Mouse (Mus musculus) heart, embryonic 15.5 days (tissue): ENCODE measurements around the gene Cwh43. TPM values are rescaled to one million over a fixed set of nuclear protein-coding genes. Genes with fewer than 3 reads are reported as not detected.
A peak's percentile ranks its signal among the peaks of the same experiment; 100 is the strongest.

Experiments used
- ATAC-seq: fragments of 200-750 bp; cut with Nextera tagmentation; replicated peaks from 2 replicates; pipeline ENCODE4 v1.8.0; 2017; ENCODE audit warnings: low read depth, moderate TSS enrichment; ENCODE audit not compliant: insufficient number of reproducible peaks, insufficient read depth, low FRiP score
- H3K27ac ChIP-seq: fragments of 300-500 bp; sonication (generic); 2 replicates; pipeline ENCODE4 v1.5.1; 2015; ENCODE audit warnings: mild to moderate bottlenecking, inconsistent platforms
- H3K27me3 ChIP-seq: fragments of 300-500 bp; sonication (generic); 2 replicates; pipeline ENCODE4 v1.6.1; 2015; ENCODE audit warnings: inconsistent platforms
- H3K36me3 ChIP-seq: fragments of 300-500 bp; sonication (generic); 2 replicates; pipeline ENCODE4 v1.6.1; 2015; ENCODE audit warnings: mild to moderate bottlenecking, inconsistent platforms
- H3K4me1 ChIP-seq: fragments of 300-500 bp; sonication (generic); replicated peaks from 2 replicates; pipeline ENCODE4 v1.6.1; 2015; ENCODE audit warnings: inconsistent platforms
- H3K4me2 ChIP-seq: fragments of 300-500 bp; sonication (generic); 2 replicates; pipeline ENCODE4 v1.6.1; 2015; ENCODE audit warnings: inconsistent platforms, mild to moderate bottlenecking, moderate library complexity
- H3K4me3 ChIP-seq: fragments of 300-500 bp; sonication (generic); 2 replicates; pipeline ENCODE4 v1.5.1; 2015; ENCODE audit warnings: mild to moderate bottlenecking, inconsistent platforms
- H3K9ac ChIP-seq: fragments of 300-500 bp; sonication (generic); 2 replicates; pipeline ENCODE4 v1.6.1; 2015; ENCODE audit warnings: mild to moderate bottlenecking, inconsistent platforms
- H3K9me3 ChIP-seq: fragments of 300-500 bp; sonication (generic); replicated peaks from 2 replicates; pipeline ENCODE4 v1.6.1; 2016; ENCODE audit warnings: inconsistent platforms
- WGBS: fragments of 180-500 bp; shearing (Covaris S2); methylation state at CpG from one replicate; pipeline ENCODE4 v1.1.7; 2015; ENCODE audit warnings: mixed read lengths; 5-methylcytosine and 5-hydroxymethylcytosine counted together
- polyA plus RNA-seq: library from polyadenylated mRNA; unstranded; fragments of >200 nt; fragmentation: Nextera tagmentation; extraction: Ambion mirVana; gene quantifications from 2 replicates; pipeline ENCODE4 v1.2.1, GENCODE M21; 2015

Cwh43 gene
- polyA plus RNA-seq, 1 experiment from 2014 or later, result not detected

DNA sequence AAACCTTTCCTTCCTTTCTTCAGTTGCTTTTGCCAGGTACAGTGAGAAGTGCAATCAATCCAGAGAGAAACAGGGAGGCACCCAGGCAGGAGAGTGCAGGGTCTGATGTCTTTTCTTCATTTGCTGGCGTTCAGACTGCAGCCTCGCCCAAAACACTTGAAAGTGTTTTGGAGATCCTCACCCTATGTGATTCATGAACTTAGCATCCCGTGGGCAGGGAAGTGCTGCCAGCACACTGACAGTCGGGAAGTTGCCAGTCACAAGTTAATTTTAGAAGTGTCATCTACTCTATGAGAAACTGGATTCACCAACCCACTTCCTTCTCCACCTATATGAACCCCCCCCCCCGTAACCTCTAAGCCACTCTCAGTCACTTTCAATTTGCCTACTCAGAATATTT, 4.5 kb upstream of the Cwh43 start:
- no peak for ATAC-seq
- Histone ChIP-seq H3K36me3 (no peaks in the 10 kb centered on the region), H3K9me3 (no peaks in the 10 kb centered on the region), H3K4me2 (no peak overlapping the region), H3K9ac (no peak overlapping the region), H3K4me1 (peaks cover 13% of the 10 kb centered on the region), H3K27ac (no peak overlapping the region), H3K4me3 (no peak overlapping the region), H3K27me3 (peaks cover 24% of the 10 kb centered on the region)
- 60% methylated on average over 5 of the region's 5 CpGs for WGBS

- WGBS, result 83% methylated on average over 4 of the region's 4 CpGs
These were observed 3.0 kb upstream of the Cwh43 start for GRCm38 (mm10) chr5:73402911-73403310.

GRCm38 (mm10) chr5:73403311-73404068, 2.4 kb upstream of the Cwh43 start:
- H3K36me3 ChIP-seq, result no peaks in the 10 kb centered on the region
- H3K9me3 ChIP-seq, result no peaks in the 10 kb centered on the region
- 85% methylated on average over 14 of the region's 14 CpGs for WGBS
- no peak overlapping the region for H3K4me3 ChIP-seq
- H3K4me1 ChIP-seq, result peaks cover 16% of the 10 kb centered on the region
- H3K9ac ChIP-seq, result no peak overlapping the region
- H3K4me2 ChIP-seq, result no peak overlapping the region
- H3K27me3 ChIP-seq, result peaks cover 40% of the 10 kb centered on the region
- no peak for ATAC-seq
- H3K27ac ChIP-seq, result no peak overlapping the region

More at GRCm38 (mm10) chr5:73402911-73403310, 3.0 kb upstream of the Cwh43 start:
- peaks cover 16% of the 10 kb centered on the region for H3K4me1 ChIP-seq
- no peak overlapping the region for H3K4me3 ChIP-seq
- peaks cover 36% of the 10 kb centered on the region for H3K27me3 ChIP-seq
- no peak for ATAC-seq
- no peak overlapping the region for H3K9ac ChIP-seq
- no peak overlapping the region for H3K4me2 ChIP-seq
- H3K36me3 ChIP-seq, result no peaks in the 10 kb centered on the region
- H3K9me3 ChIP-seq, result no peaks in the 10 kb centered on the region
- H3K27ac ChIP-seq, result no peak overlapping the region

DNA sequence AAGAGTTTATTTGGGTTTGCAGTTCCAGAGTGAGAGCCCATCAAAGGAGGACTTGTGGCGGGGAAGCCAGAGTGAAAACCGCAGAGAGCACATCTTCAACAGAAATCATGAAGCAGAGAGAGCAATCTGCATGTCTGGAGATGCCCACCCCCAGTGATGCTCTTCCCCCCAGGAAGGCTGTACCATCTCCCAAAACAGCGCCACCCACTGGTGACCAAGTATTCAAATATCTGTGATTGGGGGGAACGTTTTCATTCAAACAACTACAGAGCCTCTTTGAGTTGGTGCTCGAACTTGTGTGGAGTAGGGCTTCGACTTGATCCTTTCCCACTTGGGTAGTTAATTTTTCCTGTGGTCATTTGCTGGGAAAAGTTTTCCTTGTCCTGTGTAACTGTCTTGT, 1.1 kb upstream of the Cwh43 start:
- Histone ChIP-seq H3K27me3 (peaks cover 40% of the 10 kb centered on the region), H3K36me3 (no peaks in the 10 kb centered on the region), H3K27ac (no peak overlapping the region), H3K4me1 (peaks cover 16% of the 10 kb centered on the region), H3K4me3 (no peak overlapping the region), H3K9me3 (no peaks in the 10 kb centered on the region), H3K9ac (no peak overlapping the region), H3K4me2 (no peak overlapping the region)
- ATAC-seq, result no peak
- WGBS, result 71% methylated on average over 6 of the region's 6 CpGs

DNA sequence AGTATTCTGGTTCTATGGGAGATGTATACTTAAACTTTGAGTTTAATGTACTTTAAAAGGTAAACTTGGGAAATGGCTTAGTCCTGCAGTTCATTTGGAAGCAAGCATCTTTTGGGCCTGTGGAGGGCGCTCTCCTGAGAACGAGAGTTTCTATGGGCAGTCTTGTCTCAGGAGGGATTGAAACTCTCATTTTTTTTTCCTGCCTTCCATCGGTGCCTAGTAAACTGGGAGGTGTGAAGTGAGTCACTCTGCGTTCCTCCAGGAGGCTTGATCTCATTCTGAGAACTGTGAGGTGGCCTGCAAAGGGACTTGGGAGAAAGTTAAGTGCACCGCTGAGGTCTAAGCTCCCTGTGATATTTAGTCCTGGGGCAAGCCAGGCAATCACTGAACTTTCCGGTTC, 986 bp downstream of the Cwh43 start:
- H3K9me3 ChIP-seq, result no peaks in the 10 kb centered on the region
- H3K9ac ChIP-seq, result no peak overlapping the region
- H3K4me1 ChIP-seq, result peaks cover 10% of the 10 kb centered on the region
- 0 out of 2 replicates have a peak overlapping the region, but pooled peaks have one; percentile 77 for H3K4me2 ChIP-seq
- peaks cover 40% of the 10 kb centered on the region for H3K27me3 ChIP-seq
- H3K27ac ChIP-seq, result no peak overlapping the region
- no peaks in the 10 kb centered on the region for H3K36me3 ChIP-seq
- WGBS, result 24% methylated on average over 6 of the region's 6 CpGs
- H3K4me3 ChIP-seq, result no peak overlapping the region
- no peak for ATAC-seq

DNA sequence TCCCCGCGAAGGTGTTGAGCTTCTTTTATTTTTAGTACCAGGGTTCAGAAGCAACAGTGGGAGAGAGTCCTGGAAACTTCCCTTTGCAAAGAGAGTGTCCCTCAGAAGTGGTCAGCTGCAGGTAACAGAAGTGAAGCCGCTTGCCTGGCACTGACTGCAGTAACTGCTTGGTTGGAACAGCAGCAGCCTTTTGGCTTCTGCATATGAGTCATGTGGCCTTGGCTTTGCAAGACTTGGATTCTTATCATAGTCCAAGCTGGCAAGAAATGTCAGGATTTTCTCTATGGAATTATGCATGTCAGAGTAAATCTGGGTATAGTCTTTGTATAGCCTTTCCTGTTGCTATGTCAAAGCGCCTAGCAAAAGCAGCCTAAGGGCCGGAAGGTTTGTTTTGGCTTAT, 4.1 kb downstream of the Cwh43 start:
- Histone ChIP-seq H3K9ac (no peak overlapping the region), H3K9me3 (no peaks in the 10 kb centered on the region), H3K4me3 (no peak overlapping the region), H3K27ac (no peak overlapping the region), H3K27me3 (peaks cover 28% of the 10 kb centered on the region), H3K36me3 (no peaks in the 10 kb centered on the region), H3K4me2 (no peak overlapping the region), H3K4me1 (peaks cover 10% of the 10 kb centered on the region)
- ATAC-seq, result no peak
- 61% methylated on average over 5 of the region's 5 CpGs for WGBS

DNA sequence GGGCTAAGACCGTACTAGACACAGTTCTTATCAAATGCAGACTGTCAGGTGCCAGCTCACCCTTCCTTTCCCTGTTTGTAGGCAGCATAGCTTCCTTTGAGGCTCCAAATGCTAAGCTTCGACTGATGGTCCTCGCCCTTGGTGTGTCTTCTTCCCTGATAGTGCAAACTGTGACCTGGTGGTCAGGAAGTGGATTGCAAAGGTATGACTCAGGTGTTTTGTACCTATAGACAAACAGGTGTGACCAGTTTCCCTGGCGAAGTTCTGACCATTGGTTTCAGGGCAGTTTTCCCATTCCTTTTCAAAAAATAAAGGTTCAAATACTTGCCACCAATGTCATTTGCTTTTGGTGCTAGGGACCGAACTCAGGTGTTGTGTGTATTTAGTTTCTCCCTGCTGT, 5.9 kb downstream of the Cwh43 start:
- Histone ChIP-seq H3K4me2 (no peak overlapping the region), H3K27me3 (peaks cover 12% of the 10 kb centered on the region; the same call in 1 of the 2 replicates), H3K4me1 (no peaks in the 10 kb centered on the region), H3K4me3 (no peak overlapping the region), H3K36me3 (no peaks in the 10 kb centered on the region), H3K27ac (no peak overlapping the region), H3K9me3 (no peaks in the 10 kb centered on the region), H3K9ac (no peak overlapping the region)
- 79% methylated on average over 5 of the region's 5 CpGs for WGBS
- no peak for ATAC-seq

- 81% methylated on average over 10 of the region's 10 CpGs for WGBS
- Histone ChIP-seq H3K9ac (no peak overlapping the region), H3K27ac (no peak overlapping the region), H3K27me3 (no peaks in the 10 kb centered on the region; the same call in 1 of the 2 replicates), H3K9me3 (no peaks in the 10 kb centered on the region), H3K36me3 (no peaks in the 10 kb centered on the region), H3K4me1 (no peaks in the 10 kb centered on the region), H3K4me2 (no peak overlapping the region), H3K4me3 (no peak overlapping the region)
- no peak for ATAC-seq
These were observed 8.3 kb downstream of the Cwh43 start for GRCm38 (mm10) chr5:73414172-73414571.

DNA sequence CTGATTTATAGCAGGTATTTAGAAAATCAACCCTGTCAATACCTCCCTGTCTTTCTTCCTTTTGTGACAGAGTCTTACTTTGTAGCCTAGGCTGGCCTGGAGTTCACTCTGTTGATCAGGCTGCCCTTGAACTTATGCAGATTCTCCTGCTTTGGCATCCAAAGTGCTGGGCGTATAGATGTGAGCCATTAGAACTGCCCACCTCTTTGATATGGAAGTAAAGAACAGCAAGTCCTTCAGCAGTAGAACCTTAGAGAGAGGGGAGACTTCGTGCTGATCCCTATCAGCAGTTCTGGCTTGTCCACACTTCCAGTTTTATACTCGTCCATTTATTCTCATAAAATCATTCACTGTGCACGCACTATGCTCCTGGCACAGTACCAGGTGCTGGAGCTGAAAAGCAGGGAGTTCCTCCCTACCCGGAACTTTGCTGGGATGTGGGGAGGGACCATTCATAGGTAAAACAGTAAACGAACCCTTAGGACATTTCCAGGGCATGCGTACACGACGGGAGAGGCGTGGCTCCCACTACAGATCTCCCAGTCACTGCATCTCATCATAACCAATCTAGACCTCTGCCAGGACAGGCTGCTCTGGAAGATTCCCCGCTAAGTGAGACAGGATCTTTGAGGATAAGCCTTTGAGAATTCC, 13.3 kb downstream of the Cwh43 start:
- no peak for ATAC-seq
- Histone ChIP-seq H3K9ac (no peak overlapping the region), H3K9me3 (no peaks in the 10 kb centered on the region), H3K4me1 (no peaks in the 10 kb centered on the region), H3K36me3 (no peaks in the 10 kb centered on the region), H3K4me2 (no peak overlapping the region), H3K27ac (no peak overlapping the region), H3K27me3 (no peaks in the 10 kb centered on the region), H3K4me3 (no peak overlapping the region)
- 52% methylated on average over 11 of the region's 11 CpGs for WGBS

GRCm38 (mm10) chr5:73426824-73427223, 20.9 kb downstream of the Cwh43 start:
- no peak overlapping the region for H3K4me3 ChIP-seq
- no peaks in the 10 kb centered on the region for H3K36me3 ChIP-seq
- WGBS, result 34% methylated on average over 6 of the region's 6 CpGs
- no peak overlapping the region for H3K27ac ChIP-seq
- H3K27me3 ChIP-seq, result no peaks in the 10 kb centered on the region
- no peak overlapping the region for H3K4me2 ChIP-seq
- no peak for ATAC-seq
- no peaks in the 10 kb centered on the region for H3K9me3 ChIP-seq
- H3K4me1 ChIP-seq, result no peaks in the 10 kb centered on the region
- H3K9ac ChIP-seq, result no peak overlapping the region

DNA sequence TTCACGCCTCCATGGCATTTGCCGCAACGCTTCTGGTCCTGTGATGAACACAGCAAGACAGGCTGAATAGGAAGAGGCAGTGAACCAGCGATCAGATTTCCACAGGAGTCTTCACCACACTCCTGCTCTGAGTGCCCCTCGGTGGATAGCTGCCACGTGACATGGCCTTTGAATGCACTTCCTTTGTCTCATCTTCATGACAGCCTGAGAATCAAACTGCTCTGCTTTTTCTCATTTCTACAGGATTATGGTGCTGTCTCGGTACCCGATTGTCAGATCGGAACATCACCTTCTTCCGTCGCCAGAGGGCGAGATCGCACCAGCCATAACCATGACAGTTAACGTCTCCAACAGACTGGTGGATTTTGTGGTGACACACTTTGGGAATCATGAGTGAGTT, 25.7 kb downstream of the Cwh43 start:
- Histone ChIP-seq H3K4me3 (no peak overlapping the region), H3K4me1 (0 out of 2 replicates have a peak, but pooled peaks cover 4% of the 10 kb centered on the region), H3K9me3 (no peaks in the 10 kb centered on the region), H3K36me3 (no peaks in the 10 kb centered on the region), H3K27ac (no peak overlapping the region), H3K4me2 (no peak overlapping the region), H3K27me3 (no peaks in the 10 kb centered on the region; the same call in 1 of the 2 replicates), H3K9ac (no peak overlapping the region)
- 16% methylated on average over 14 of the region's 14 CpGs for WGBS
- ATAC-seq, result no peak; the same call in 1 of the 2 replicates
